10 mouse cellular contexts compared by ENCODE assay signal in the genomic region with DNA sequence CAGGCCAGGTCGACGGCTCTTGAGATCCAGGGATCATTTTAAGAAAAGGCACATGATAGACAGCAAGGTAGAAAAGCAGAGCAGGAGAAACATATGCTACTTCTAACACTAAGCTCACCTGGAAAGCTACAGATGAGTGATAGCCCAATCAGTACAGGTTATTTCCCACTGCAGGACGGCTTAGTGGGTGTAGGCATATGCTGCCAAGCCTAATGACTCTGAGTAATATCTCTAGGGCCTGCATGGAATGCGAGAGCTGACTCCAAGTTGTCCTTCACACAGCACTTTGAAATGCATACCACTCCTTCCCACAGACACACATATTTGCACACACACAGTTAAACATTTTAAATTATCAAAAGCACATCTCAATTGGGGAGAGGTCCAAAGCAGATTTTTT.
"Had no signal": no experiment of that assay in that cellular context is flagged by ENCODE, and none has a peak within 500 bp of the region (broad histone marks: within the 10 kb centered on the region; RNA-seq: fewer than 3 reads in every experiment).

No protein-coding gene starts in this region.

- ATAC-seq: liver, postnatal 0 days; midbrain, embryonic 13.5 days had no signal

- H3K9me3 ChIP-seq: limb, embryonic 12.5 days; liver, embryonic 13.5 days; midbrain, embryonic 13.5 days; stomach, embryonic 15.5 days had no signal

- H3K9ac ChIP-seq: limb, embryonic 12.5 days; liver, embryonic 13.5 days; liver, postnatal 0 days; midbrain, embryonic 13.5 days; stomach, embryonic 15.5 days had no signal

- H3K27ac ChIP-seq: limb, embryonic 12.5 days; liver, embryonic 13.5 days; midbrain, embryonic 13.5 days; stomach, embryonic 15.5 days had no signal

- H3K4me2 ChIP-seq: limb, embryonic 12.5 days; liver, embryonic 13.5 days; midbrain, embryonic 13.5 days; stomach, embryonic 15.5 days had no signal

- H3K4me1 ChIP-seq: limb, embryonic 12.5 days; liver, embryonic 13.5 days; midbrain, embryonic 13.5 days; stomach, embryonic 15.5 days had no signal

- DNase-seq: kidney, postnatal 25 days; liver; liver, embryonic 13.5 days; liver, postnatal 0 days; right cerebral cortex, postnatal 14 days; thymus, adult 2 months; thymus, postnatal 25 days had no signal

- H3K4me3 ChIP-seq: limb, embryonic 12.5 days; liver, embryonic 13.5 days; midbrain, embryonic 13.5 days; stomach, embryonic 15.5 days had no signal

- H3K27me3 ChIP-seq: limb, embryonic 12.5 days; liver, embryonic 13.5 days; midbrain, embryonic 13.5 days; stomach, embryonic 15.5 days had no signal
